8 mouse cellular contexts compared by ENCODE assay signal in genomic region chr7:118242911-118243412, GRCm38 (mm10). TPM values are rescaled to one million over a fixed set of nuclear protein-coding genes. Genes with fewer than 3 reads are reported as not detected.
DNase-seq lines count a peak whose midpoint lies in the region; ATAC-seq and TF ChIP-seq lines count a peak whose summit lies in the region.

No protein-coding gene starts in this region.

- H3K4me3 ChIP-seq in cerebellum, adult 2 months (replicated peaks; ENCODE audit: insufficient read depth, low read depth, low read length) = peak overlapping the region; percentile 66
- peak overlapping the region; percentile 82 for H3K4me3 ChIP-seq in testis, adult 2 months (ENCODE audit: control insufficient read depth, low read depth, low read length)
- H3K4me3 ChIP-seq in hindbrain, embryonic 15.5 days = peak overlapping the region; percentile 98

- peak overlapping the region; percentile 72 for H3K4me2 ChIP-seq in hindbrain, embryonic 15.5 days

- H3K4me1 ChIP-seq in cerebellum, adult 2 months (ENCODE audit: control insufficient read depth, insufficient read depth, low read length) = peaks cover 6% of the 10 kb centered on the region; the same call in 1 of the 2 replicates
- H3K4me1 ChIP-seq in testis, adult 2 months (ENCODE audit: control insufficient read depth, insufficient read depth, low read length) = peaks cover 6% of the 10 kb centered on the region
- H3K4me1 ChIP-seq in hindbrain, embryonic 15.5 days (replicated peaks) = peaks cover 19% of the 10 kb centered on the region

- TF ChIP-seq POLR2A in cerebellum, adult 2 months (IDR thresholded peaks at IDR 0.05; ENCODE audit: borderline replicate concordance, insufficient read depth, low read length) = no peak
- TF ChIP-seq POLR2A in testis, adult 2 months (IDR thresholded peaks at IDR 0.05; ENCODE audit: control insufficient read depth, low read depth, low read length) = no peak

- intact Hi-C loops in left cerebral cortex, postnatal 36 days (cut with DNase I) = no loop called here

- no peaks in the 10 kb centered on the region for H3K36me3 ChIP-seq in testis, adult 2 months (ENCODE audit: control insufficient read depth, insufficient read depth, low read length)
- no peaks in the 10 kb centered on the region for H3K36me3 ChIP-seq in hindbrain, embryonic 15.5 days

- under 1% methylated on average over 50 of the region's 50 CpGs for WGBS in cerebellum, adult 2 months
- under 1% methylated on average over 50 of the region's 50 CpGs for WGBS in hindbrain, embryonic 15.5 days

- no peak for TF ChIP-seq CTCF in cerebellum, adult 2 months (IDR thresholded peaks at IDR 0.05; ENCODE audit: borderline replicate concordance, insufficient read depth, low read depth, low read length)
- TF ChIP-seq CTCF in testis, adult 2 months (IDR thresholded peaks at IDR 0.05; ENCODE audit: control insufficient read depth, insufficient read depth, insufficient replicate concordance, low read depth, low read length) = no peak

- no peaks in the 10 kb centered on the region for H3K27me3 ChIP-seq in cerebellum, adult 2 months (ENCODE audit: control insufficient read depth, insufficient read depth, low read length)
- H3K27me3 ChIP-seq in testis, adult 2 months (ENCODE audit: control insufficient read depth, insufficient read depth, low read length) = no peaks in the 10 kb centered on the region
- H3K27me3 ChIP-seq in hindbrain, embryonic 15.5 days = no peaks in the 10 kb centered on the region

- peak overlapping the region; percentile 80 for H3K27ac ChIP-seq in cerebellum, adult 2 months (ENCODE audit: insufficient read depth, low read length)
- peak overlapping the region; percentile 90 for H3K27ac ChIP-seq in testis, adult 2 months (ENCODE audit: control insufficient read depth, insufficient read depth, low read depth, low read length)
- peak overlapping the region; percentile 86 for H3K27ac ChIP-seq in hindbrain, embryonic 15.5 days (replicated peaks)

- peak; percentile 35 for ATAC-seq in hindbrain, embryonic 15.5 days (ENCODE audit: low FRiP score, low read depth)
- 0 out of 2 replicates have a peak, but pooled peaks have one; percentile 16 for ATAC-seq in megakaryocyte-erythroid progenitor cell, adult 5-6 weeks (replicated peaks; ENCODE audit: low FRiP score, low TSS enrichment, poor library complexity, severe bottlenecking)

- DNase-seq in cerebellum, adult 2 months = no peak
- no peak for DNase-seq in cerebellum, postnatal 36 days
- no peak for DNase-seq in testis, postnatal 10 days (ENCODE audit: low spot score)
- DNase-seq in right cerebral cortex, postnatal 14 days = no peak
- DNase-seq in left cerebral cortex, postnatal 36 days (ENCODE audit: low spot score in 2 of 2) = no peak

- H3K9ac ChIP-seq in hindbrain, embryonic 15.5 days = peak overlapping the region; percentile 99

- H3K9me3 ChIP-seq in hindbrain, embryonic 15.5 days = no peaks in the 10 kb centered on the region

RNA-seq across cellular contexts. Expression of gene Smg1, which starts 0.5 kb away (rescaled TPM):
- polyA plus RNA-seq in cerebellum, adult 2 months (2012; rRNA removed) = 118 and 139 TPM in 2 replicates
- polyA plus RNA-seq in testis, adult 2 months (2012; rRNA removed) = 36.0 and 43.7 TPM in 2 replicates
- 16.5 and 21.2 TPM in 2 replicates for polyA plus RNA-seq in hindbrain, embryonic 15.5 days (2015; fragmentation: Nextera tagmentation; extraction: Ambion mirVana)
- 61.5 and 75.3 TPM in 2 replicates for total RNA-seq in megakaryocyte-erythroid progenitor cell, adult 5-6 weeks (2014; fragmentation: Nextera tagmentation)
- 34.4 and 52.1 TPM in 2 replicates for total RNA-seq in megakaryocyte-erythroid progenitor cell, adult 5-6 weeks (2017)
- 10 to 100 TPM; 58.7 to 88.1 TPM for total RNA-seq in left cerebral cortex, postnatal 36 days (2021)
